Mouse (Mus musculus) midbrain, embryonic 14.5 days (tissue): Measurements from ENCODE around the gene Gm13089. TPM values are rescaled to one million over a fixed set of nuclear protein-coding genes. Genes with fewer than 3 reads are reported as not detected.
"Not testable (repeated sequence)": the region's sequence is repeated elsewhere in the genome, so short reads cannot be mapped to it uniquely, and the experiment has no call there.

ENCODE experiments used
- ATAC-seq: fragments of 200-750 bp; cut with Nextera tagmentation; 2 replicates; pipeline ENCODE4 v1.8.0; 2017; ENCODE audit warnings: moderate number of reproducible peaks, moderate library complexity; ENCODE audit not compliant: low FRiP score, low TSS enrichment
- DNase-seq: peaks from one replicate; pipeline ENCODE4 v3.0.0-alpha.2; 2015
- H3K27ac ChIP-seq: fragments of 300-500 bp; sonication (generic); replicated peaks from 2 replicates; pipeline ENCODE4 v1.5.1; 2014; ENCODE audit warnings: mild to moderate bottlenecking, low read depth, low read length, moderate library complexity
- H3K27me3 ChIP-seq: fragments of 300-500 bp; sonication (generic); 2 replicates; pipeline ENCODE4 v1.6.1; 2014; ENCODE audit warnings: low read length, control low read depth, mixed read lengths; ENCODE audit not compliant: control insufficient read depth, insufficient read depth
- H3K36me3 ChIP-seq: fragments of 300-500 bp; sonication (generic); 2 replicates; pipeline ENCODE4 v1.6.1; 2014; ENCODE audit warnings: low read length, control low read depth; ENCODE audit not compliant: control insufficient read depth, insufficient read depth
- H3K4me1 ChIP-seq: fragments of 300-500 bp; sonication (generic); 2 replicates; pipeline ENCODE4 v1.6.1; 2014; ENCODE audit warnings: mild to moderate bottlenecking, antibody characterized with exemption, low read length, control low read depth; ENCODE audit not compliant: control insufficient read depth, insufficient read depth
- H3K4me2 ChIP-seq: fragments of 300-500 bp; sonication (generic); 2 replicates; pipeline ENCODE4 v1.6.1; 2014; ENCODE audit warnings: mild to moderate bottlenecking, low read length, moderate library complexity
- H3K4me3 ChIP-seq: fragments of 300-500 bp; sonication (generic); replicated peaks from 2 replicates; pipeline ENCODE4 v1.5.1; 2014; ENCODE audit warnings: low read depth, low read length
- H3K9ac ChIP-seq: fragments of 300-500 bp; sonication (generic); replicated peaks from 2 replicates; pipeline ENCODE4 v1.6.1; 2014; ENCODE audit warnings: mild to moderate bottlenecking, low read length, moderate library complexity
- H3K9me3 ChIP-seq: fragments of 300-500 bp; sonication (generic); 2 replicates; pipeline ENCODE4 v1.6.1; 2016; ENCODE audit warnings: low read length, control low read depth, mixed read lengths; ENCODE audit not compliant: control insufficient read depth
- WGBS: fragments of 180-500 bp; shearing (Covaris S2); extraction: QIAGEN DNeasy Blood & Tissue Kit; methylation state at CpG from one replicate; pipeline ENCODE4 v1.1.7; 2014; 5-methylcytosine and 5-hydroxymethylcytosine counted together
- polyA plus RNA-seq: library from polyadenylated mRNA; unstranded; fragments of >200 nt; fragmentation: Nextera tagmentation; extraction: Ambion mirVana; gene quantifications from 2 replicates; pipeline ENCODE4 v1.2.1, GENCODE M21; 2014

Gm13089 gene
- polyA plus RNA-seq = not detected in 2 replicates

DNA sequence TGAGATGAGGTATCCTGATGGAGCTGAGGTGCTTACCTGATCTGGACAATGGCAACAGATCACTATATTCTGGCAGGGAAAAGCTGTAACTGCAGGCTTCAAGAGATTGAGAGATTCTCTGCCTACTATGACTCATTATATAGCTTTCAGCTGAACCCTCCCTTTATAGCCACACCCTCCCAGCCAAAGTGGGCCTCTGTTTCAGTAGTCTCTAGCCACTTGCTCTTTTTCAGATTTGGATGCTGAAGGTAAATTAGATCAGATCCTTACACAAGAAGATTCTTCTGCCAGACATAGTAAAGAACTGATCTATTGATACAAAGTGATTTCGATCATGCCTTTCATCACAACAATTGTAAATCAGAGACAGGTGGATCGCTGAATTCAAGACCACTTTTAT is at the start of gene Gm13089:
Gene Gm13089, minus strand, starts transcription at position 101 of the 400 bp plus-strand sequence.
- Histone ChIP-seq H3K27ac (no peak within 1 kb of the TSS), H3K9me3 (peaks cover 18% of the 10 kb centered on the region), H3K9ac (no peak within 1 kb of the TSS), H3K4me3 (no peak within 1 kb of the TSS), H3K4me2 (no peak within 1 kb of the TSS), H3K27me3 (no peaks in the 10 kb centered on the region), H3K36me3 (no peaks in the 10 kb centered on the region), H3K4me1 (no peaks in the 10 kb centered on the region)
- DNase-seq (no peak), ATAC-seq (no peak)
- 82% methylated on average over 2 of the region's 2 CpGs for WGBS

DNA sequence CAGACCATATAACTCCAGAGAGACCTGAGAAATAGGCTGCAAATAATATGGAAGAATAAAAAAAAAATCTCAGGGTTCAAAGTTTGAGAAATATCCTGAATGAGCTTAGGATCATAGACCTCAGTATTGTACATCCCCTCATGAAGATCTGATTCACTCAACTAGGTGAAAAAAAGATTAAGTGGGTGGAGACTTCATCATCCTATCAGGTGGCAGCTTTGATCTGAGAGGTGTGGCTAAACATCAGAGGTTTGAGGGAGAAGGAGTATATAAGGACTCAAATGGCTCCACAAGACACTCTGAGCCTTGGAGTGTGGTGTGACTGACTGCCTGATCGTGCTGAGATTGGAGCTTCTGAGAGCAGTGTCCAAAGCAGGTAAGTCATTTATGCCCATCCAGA is 16.6 kb upstream of the Gm13089 start, which contains the start of gene Gm13078:
Gene Gm13078, plus strand, starts transcription at position 301 of the 400 bp plus-strand sequence.
- no peaks in the 10 kb centered on the region for H3K27me3 ChIP-seq
- WGBS = 89% methylated on average over 1 of the region's 1 CpGs
- ATAC-seq = no peak
- no peak within 1 kb of the TSS for H3K4me2 ChIP-seq
- no peaks in the 10 kb centered on the region for H3K36me3 ChIP-seq
- H3K27ac ChIP-seq = no peak within 1 kb of the TSS
- H3K9me3 ChIP-seq = peaks cover 35% of the 10 kb centered on the region
- DNase-seq = no peak
- no peaks in the 10 kb centered on the region for H3K4me1 ChIP-seq
- H3K9ac ChIP-seq = no peak within 1 kb of the TSS
- H3K4me3 ChIP-seq = no peak within 1 kb of the TSS

DNA sequence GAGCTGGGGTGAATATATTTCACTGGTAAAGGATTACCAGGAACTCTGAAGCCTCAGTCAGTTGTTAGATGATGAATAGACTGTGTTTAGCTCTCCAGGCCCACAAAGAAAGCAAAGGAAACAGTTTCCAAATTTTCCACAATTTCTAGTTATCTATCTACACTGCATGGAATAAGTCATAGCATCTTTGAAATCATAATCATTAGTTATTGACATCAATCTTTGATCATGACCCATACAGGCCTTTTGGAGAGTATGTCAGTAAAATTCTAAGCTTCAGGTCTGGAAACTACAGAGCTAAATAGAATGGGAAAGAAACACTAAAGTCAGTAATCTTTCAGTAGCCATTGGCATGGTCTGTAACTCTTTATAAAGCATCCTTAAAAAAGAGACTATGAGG is 45.4 kb downstream of the Gm13089 start, which contains the start of gene Gm13088:
Gene Gm13088, minus strand, starts transcription at position 101 of the 400 bp plus-strand sequence.
- not testable (repeated sequence) for H3K27me3 ChIP-seq, DNase-seq, H3K36me3 ChIP-seq, H3K4me3 ChIP-seq, H3K4me1 ChIP-seq, H3K27ac ChIP-seq, H3K9me3 ChIP-seq, H3K9ac ChIP-seq, H3K4me2 ChIP-seq, ATAC-seq

Other genes with a start within 250 kb of the Gm13089 start
- not detected in 2 replicates for gene Gm13043, start 191.4 kb downstream of the Gm13089 start, polyA plus RNA-seq
- gene Gm13040, start 166.8 kb downstream of the Gm13089 start, polyA plus RNA-seq = not detected in 2 replicates
- gene BC080695, start 151.0 kb downstream of the Gm13089 start, polyA plus RNA-seq = not detected in 2 replicates
- gene Gm13057, start 151.0 kb downstream of the Gm13089 start, polyA plus RNA-seq = not detected in 2 replicates
- not detected in 2 replicates for gene Gm13083, start 87.7 kb downstream of the Gm13089 start, polyA plus RNA-seq
- gene Gm13088, start 45.5 kb downstream of the Gm13089 start, polyA plus RNA-seq = not detected in 2 replicates
- gene Gm13078, start 16.7 kb upstream of the Gm13089 start, polyA plus RNA-seq = not detected in 2 replicates
- not detected in 2 replicates for gene Gm13023, start 86.6 kb upstream of the Gm13089 start, polyA plus RNA-seq
- not detected in 2 replicates for gene Gm13084, start 113.4 kb upstream of the Gm13089 start, polyA plus RNA-seq
- not detected in 2 replicates for gene Gm13103, start 143.8 kb upstream of the Gm13089 start, polyA plus RNA-seq
- gene Pramef6, start 197.7 kb upstream of the Gm13089 start, polyA plus RNA-seq = not detected in 2 replicates
- not detected in 2 replicates for gene Pramef25, start 248.3 kb upstream of the Gm13089 start, polyA plus RNA-seq